Mouse (Mus musculus) v-Abl transformed pro-B cells (cell line): ENCODE results near the gene Trim63.

Experiments used
- in situ Hi-C, 2 experiments: fragments of 400-800 bp; cut with MboI; formaldehyde crosslinking; loops; one replicate each; pipeline ENCODE4 v1.15.1; 2025; ENCODE audit not compliant: unreplicated experiment in 2 of 2

Trim63 gene

GRCm38 (mm10) chr4:134359649-134360048 lies 44.7 kb downstream of the Trim63 start:
- in situ Hi-C loops: no loop called here

- in situ Hi-C loops: no loop called here
These were observed 46.3 kb downstream of the Trim63 start for GRCm38 (mm10) chr4:134361215-134361614.

- in situ Hi-C loops: no loop called here
These were observed 47.2 kb downstream of the Trim63 start for GRCm38 (mm10) chr4:134362124-134362523.

GRCm38 (mm10) chr4:134362586-134362985 lies 47.7 kb downstream of the Trim63 start:
- in situ Hi-C loops: no loop called here

GRCm38 (mm10) chr4:134365280-134365679 lies 50.4 kb downstream of the Trim63 start:
- in situ Hi-C loops: no loop called here

- in situ Hi-C loops: no loop called here
These were observed 55.8 kb downstream of the Trim63 start for GRCm38 (mm10) chr4:134370649-134371221.

GRCm38 (mm10) chr4:134371316-134371855 lies 56.5 kb downstream of the Trim63 start:
- in situ Hi-C loops: no loop called here

GRCm38 (mm10) chr4:134372294-134372747 lies 57.4 kb downstream of the Trim63 start:
- in situ Hi-C loops: no loop called here

- in situ Hi-C loops: no loop called here
These were observed 58.4 kb downstream of the Trim63 start for GRCm38 (mm10) chr4:134373295-134373694.

GRCm38 (mm10) chr4:134374306-134374705 lies 59.4 kb downstream of the Trim63 start:
- in situ Hi-C loops: no loop called here

- in situ Hi-C loops: no loop called here
These were observed 63.2 kb downstream of the Trim63 start for GRCm38 (mm10) chr4:134378089-134378615.
